Mouse (Mus musculus) ES-E14 (cell line): Measurements from ENCODE around the gene Mbtd1. TPM values are rescaled to one million over a fixed set of nuclear protein-coding genes. Genes with fewer than 3 reads are reported as not detected.

Experiments used
- DNase-seq: peaks from one replicate; pipeline ENCODE4 v3.0.0-alpha.2; 2013; ENCODE audit warnings: low read depth, low spot score
- H3K27ac ChIP-seq: 2 replicates; pipeline ENCODE4 v1.5.1; 2012; ENCODE audit warnings: low read depth, mild to moderate bottlenecking, low read length, moderate library complexity, mixed read lengths; ENCODE audit not compliant: poor library complexity, insufficient read depth, severe bottlenecking
- H3K36me3 ChIP-seq: 2 replicates; pipeline ENCODE4 v1.6.1; 2012; ENCODE audit warnings: mild to moderate bottlenecking, low read length, moderate library complexity, mixed read lengths; ENCODE audit not compliant: control insufficient read depth, poor library complexity, insufficient read depth, severe bottlenecking
- H3K4me1 ChIP-seq, 2 experiments: fragments of 150-350 bp in 1 of 2; sonication (generic) in 1 of 2; 2 replicates each; pipeline ENCODE4 v1.6.1; 2012; ENCODE audit warnings: low read length in 2 of 2, mild to moderate bottlenecking in 1 of 2, mixed read lengths in 1 of 2; ENCODE audit not compliant: control insufficient read depth in 2 of 2, insufficient read depth in 2 of 2, poor library complexity in 1 of 2
- H3K4me3 ChIP-seq, 2 experiments: fragments of 150-350 bp in 1 of 2; sonication (generic) in 1 of 2; 2 replicates each; pipeline ENCODE4 v1.5.1; 2012; ENCODE audit warnings: low read length in 2 of 2, low read depth in 1 of 2, mild to moderate bottlenecking in 1 of 2, mixed read lengths in 1 of 2; ENCODE audit not compliant: insufficient read depth in 1 of 2, poor library complexity in 1 of 2, severe bottlenecking in 1 of 2
- H3K9ac ChIP-seq: 2 replicates; pipeline ENCODE4 v1.6.1; 2012; ENCODE audit warnings: low read depth, mild to moderate bottlenecking, low read length, mixed read lengths; ENCODE audit not compliant: poor library complexity, insufficient read depth, severe bottlenecking
- H3K9me3 ChIP-seq: fragments of 150-350 bp; sonication (generic); 2 replicates; pipeline ENCODE4 v1.6.1; 2012; ENCODE audit warnings: low read depth, mild to moderate bottlenecking, low read length; ENCODE audit not compliant: control insufficient read depth, insufficient read depth
- CHD2 ChIP-seq: IDR thresholded peaks from 2 replicates; pipeline ENCODE4 v1.6.1; 2014; ENCODE audit warnings: mild to moderate bottlenecking, low read depth, low read length, inconsistent platforms
- HCFC1 ChIP-seq: IDR thresholded peaks from 2 replicates; pipeline ENCODE4 v1.6.1; 2012; ENCODE audit warnings: low read length, inconsistent platforms, borderline replicate concordance; ENCODE audit not compliant: insufficient read depth
- MAFK ChIP-seq: IDR thresholded peaks from 2 replicates; pipeline ENCODE4 v1.6.1; 2014; ENCODE audit warnings: mild to moderate bottlenecking, low read depth, low read length, inconsistent platforms; ENCODE audit not compliant: insufficient read depth
- ZC3H11A ChIP-seq: IDR thresholded peaks from 2 replicates; pipeline ENCODE4 v1.6.1; 2012; ENCODE audit warnings: low read depth, mild to moderate bottlenecking, inconsistent platforms, low read length, borderline replicate concordance
- ZNF384 ChIP-seq: IDR thresholded peaks from 2 replicates; pipeline ENCODE4 v1.6.1; 2012; ENCODE audit warnings: low read depth, low read length, inconsistent platforms
- in situ Hi-C, 2 experiments: fragments of 600-800 bp; cut with MboI; formaldehyde crosslinking; loops; one replicate each; pipeline ENCODE4 v1.15.1; 2025; ENCODE audit warnings: low sequenced_read_pairs in 2 of 2, inconsistent platforms in 1 of 2; ENCODE audit not compliant: unreplicated experiment in 2 of 2
- total RNA-seq: library from RNA; depleted of rRNA; stranded (reverse); fragments of 300-350 nt; gene quantifications from 2 replicates; pipeline ENCODE4 v1.2.3, GENCODE M21; 2012

Gene Mbtd1
- total RNA-seq, 1 experiment = 68.0 TPM

GRCm38 (mm10) chr11:93987625-93988327 is 102.1 kb downstream of the Mbtd1 start:
- H3K9me3 ChIP-seq = peaks cover 10% of the 10 kb centered on the region; the same call in 1 of the 2 replicates
- no peaks in the 10 kb centered on the region for H3K4me1 ChIP-seq
- no peak overlapping the region for H3K27ac ChIP-seq
- H3K36me3 ChIP-seq = no peaks in the 10 kb centered on the region
- no peak for TF ChIP-seq ZNF384
- TF ChIP-seq HCFC1 = no peak
- TF ChIP-seq CHD2 = no peak
- TF ChIP-seq ZC3H11A = no peak
- no peak for TF ChIP-seq MAFK
- no peak for DNase-seq
- H3K4me3 ChIP-seq = no peak overlapping the region
- H3K9ac ChIP-seq = no peak overlapping the region
- in situ Hi-C loops = no loop called here

- H3K27ac ChIP-seq = no peak overlapping the region
- in situ Hi-C loops = no loop called here
Measured at GRCm38 (mm10) chr11:93988328-93989062, 102.8 kb downstream of the Mbtd1 start.

DNA sequence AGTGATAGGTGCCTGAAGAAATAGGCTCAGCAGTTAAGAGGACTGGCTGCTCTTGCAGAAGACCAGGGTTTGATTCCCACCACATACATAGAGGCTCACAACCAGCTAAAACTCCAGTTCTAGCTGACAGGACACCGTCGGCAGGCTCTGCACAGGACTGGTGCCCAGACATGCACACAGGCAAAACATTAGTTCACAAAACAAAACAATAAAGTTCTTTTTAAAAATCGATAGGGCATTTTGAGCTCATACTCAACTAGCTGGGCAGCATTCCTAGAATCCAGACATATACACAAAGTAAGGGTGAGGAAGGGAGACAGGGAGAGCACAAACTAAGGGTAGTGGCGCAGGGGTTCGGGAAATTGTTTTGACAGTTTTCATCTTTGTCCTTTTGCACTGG is 108.9 kb downstream of the Mbtd1 start:
- peaks cover 0 to 4% of the 10 kb centered on the region in 2 experiments; a peak in 2 of 4 replicates for H3K4me1 ChIP-seq
- TF ChIP-seq ZC3H11A (no peak), HCFC1 (no peak), ZNF384 (no peak), CHD2 (no peak), MAFK (no peak)
- no peak overlapping the region for H3K9ac ChIP-seq
- in situ Hi-C loops = no loop called here
- no peaks in the 10 kb centered on the region for H3K9me3 ChIP-seq
- no peak overlapping the region for H3K27ac ChIP-seq
- DNase-seq = no peak
- H3K4me3 ChIP-seq = peak overlapping the region in 1 of 2 experiments; percentile 90; a peak in 2 of 4 replicates
- H3K36me3 ChIP-seq = no peaks in the 10 kb centered on the region

More at GRCm38 (mm10) chr11:93988328-93989062, 102.8 kb downstream of the Mbtd1 start:
- no peak overlapping the region for H3K4me3 ChIP-seq
- H3K4me1 ChIP-seq = no peaks in the 10 kb centered on the region
- no peak for DNase-seq
- H3K9ac ChIP-seq = no peak overlapping the region
- TF ChIP-seq ZC3H11A (no peak), HCFC1 (no peak), MAFK (no peak)
- no peaks in the 10 kb centered on the region for H3K36me3 ChIP-seq
- peaks cover 10% of the 10 kb centered on the region; the same call in 1 of the 2 replicates for H3K9me3 ChIP-seq

GRCm38 (mm10) chr11:93995111-93995719 is 109.6 kb downstream of the Mbtd1 start:
- peak; percentile 67 for DNase-seq
- in situ Hi-C loops = no loop called here
- peak overlapping the region; percentile 74 for H3K9ac ChIP-seq
- H3K9me3 ChIP-seq = no peaks in the 10 kb centered on the region
- H3K4me3 ChIP-seq = peak overlapping the region; percentile 69 to 90
- peak overlapping the region; percentile 44 for H3K27ac ChIP-seq
- H3K36me3 ChIP-seq = no peaks in the 10 kb centered on the region
- H3K4me1 ChIP-seq = peaks cover 0 to 4% of the 10 kb centered on the region in 2 experiments; a peak in 2 of 4 replicates
- TF ChIP-seq MAFK = no peak
- TF ChIP-seq CHD2 = no peak
- TF ChIP-seq HCFC1 = no peak
- TF ChIP-seq ZC3H11A = no peak
- no peak for TF ChIP-seq ZNF384
